Mouse (Mus musculus): ENCODE data around the gene Ramac. TPM values are rescaled to one million over a fixed set of nuclear protein-coding genes. Genes with fewer than 3 reads are reported as not detected.

The Ramac gene
- 100 to 1,000 TPM; 153 to 159 (median 158) TPM for polyA plus RNA-seq (2017; shearing (Covaris generic))

- peak; percentile 93 for ATAC-seq
Observed at GRCm38 (mm10) chr7:81762180-81763109, at the start of gene Ramac. Gene Ramac, plus strand, starts transcription at chr7:81762925.

GRCm38 (mm10) chr7:81718657-81719056 lies 44.1 kb upstream of the Ramac start:
- no peak for ATAC-seq

GRCm38 (mm10) chr7:81719216-81719661 lies 43.5 kb upstream of the Ramac start:
- ATAC-seq: no peak

- no peak for ATAC-seq
Observed at GRCm38 (mm10) chr7:81721271-81721670, 41.5 kb upstream of the Ramac start.

- no peak for ATAC-seq
Observed at GRCm38 (mm10) chr7:81723851-81724250, 38.9 kb upstream of the Ramac start.

- ATAC-seq: no peak
Observed at GRCm38 (mm10) chr7:81725986-81726727, 36.6 kb upstream of the Ramac start.

GRCm38 (mm10) chr7:81726728-81727005 lies 36.1 kb upstream of the Ramac start:
- ATAC-seq: no peak

GRCm38 (mm10) chr7:81727716-81728115 lies 35.0 kb upstream of the Ramac start:
- no peak for ATAC-seq

- ATAC-seq: no peak
Observed at GRCm38 (mm10) chr7:81729787-81730186, 32.9 kb upstream of the Ramac start.

GRCm38 (mm10) chr7:81731181-81731651 lies 31.5 kb upstream of the Ramac start:
- ATAC-seq: no peak

GRCm38 (mm10) chr7:81732183-81733089 lies 30.3 kb upstream of the Ramac start:
- no peak for ATAC-seq

- ATAC-seq: no peak
Observed at GRCm38 (mm10) chr7:81735300-81736048, 27.3 kb upstream of the Ramac start.

GRCm38 (mm10) chr7:81738720-81739385 lies 23.9 kb upstream of the Ramac start:
- ATAC-seq: no peak

GRCm38 (mm10) chr7:81740010-81740409 lies 22.7 kb upstream of the Ramac start:
- ATAC-seq: no peak

GRCm38 (mm10) chr7:81744145-81744544 lies 18.6 kb upstream of the Ramac start:
- ATAC-seq: no peak

GRCm38 (mm10) chr7:81747956-81748355 lies 14.8 kb upstream of the Ramac start:
- no peak for ATAC-seq

- ATAC-seq: peak; percentile 46
Observed at GRCm38 (mm10) chr7:81763110-81763845, 553 bp downstream of the Ramac start.

- ATAC-seq: no peak
Observed at GRCm38 (mm10) chr7:81772786-81773539, 10.2 kb downstream of the Ramac start.

GRCm38 (mm10) chr7:81775325-81775724 lies 12.6 kb downstream of the Ramac start:
- ATAC-seq: no peak

All from inflammation-experienced regulatory T-cells, adult 6 months (primary cell).